Mouse (Mus musculus) liver, adult (tissue): Measurements from ENCODE around the gene Golph3l.

Experiments used
- GATA4 ChIP-seq: IDR thresholded peaks from 2 replicates; pipeline ENCODE4 v1.6.1; 2014; ENCODE audit warnings: mild to moderate bottlenecking, low read length; ENCODE audit not compliant: insufficient replicate concordance

The Golph3l gene

DNA sequence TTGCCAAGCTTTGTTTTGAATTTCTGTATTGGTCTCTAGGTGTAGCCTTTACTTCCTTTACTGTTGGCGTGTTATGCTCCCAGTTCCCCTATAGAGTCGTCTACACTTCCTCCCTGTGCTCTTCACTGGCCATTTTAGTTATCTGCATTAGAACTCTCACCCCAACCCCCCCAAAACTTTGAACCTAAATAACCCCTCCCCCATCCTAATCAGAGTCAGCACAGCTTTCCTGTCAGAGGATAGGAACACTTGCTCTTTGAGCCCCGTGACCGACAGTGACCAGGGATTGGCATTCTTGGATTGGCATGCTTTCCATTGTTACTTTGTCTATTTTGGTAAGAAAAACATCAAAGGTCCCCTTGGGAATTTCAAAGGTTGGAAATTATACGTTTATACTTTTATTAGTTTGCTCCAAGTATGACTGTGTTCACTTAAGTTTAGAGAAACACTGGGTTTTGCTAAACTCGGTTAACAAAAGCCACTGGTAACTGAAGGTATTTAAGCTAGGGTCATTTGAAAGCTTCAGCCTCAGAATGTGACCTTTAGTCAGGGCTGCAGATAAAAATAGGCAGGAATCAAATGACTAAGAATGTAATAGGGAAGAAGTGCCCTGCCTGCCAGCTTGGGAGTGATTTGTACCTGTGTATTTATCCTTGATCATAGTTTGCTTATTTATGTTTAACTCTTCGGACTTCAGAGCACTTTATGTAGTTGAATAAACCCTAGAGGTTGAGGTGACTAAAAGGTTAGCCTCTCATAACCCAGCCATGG is 73.4 kb downstream of the Golph3l start:
- TF ChIP-seq GATA4 = peak; percentile 77; the same call in 1 of the 2 replicates

DNA sequence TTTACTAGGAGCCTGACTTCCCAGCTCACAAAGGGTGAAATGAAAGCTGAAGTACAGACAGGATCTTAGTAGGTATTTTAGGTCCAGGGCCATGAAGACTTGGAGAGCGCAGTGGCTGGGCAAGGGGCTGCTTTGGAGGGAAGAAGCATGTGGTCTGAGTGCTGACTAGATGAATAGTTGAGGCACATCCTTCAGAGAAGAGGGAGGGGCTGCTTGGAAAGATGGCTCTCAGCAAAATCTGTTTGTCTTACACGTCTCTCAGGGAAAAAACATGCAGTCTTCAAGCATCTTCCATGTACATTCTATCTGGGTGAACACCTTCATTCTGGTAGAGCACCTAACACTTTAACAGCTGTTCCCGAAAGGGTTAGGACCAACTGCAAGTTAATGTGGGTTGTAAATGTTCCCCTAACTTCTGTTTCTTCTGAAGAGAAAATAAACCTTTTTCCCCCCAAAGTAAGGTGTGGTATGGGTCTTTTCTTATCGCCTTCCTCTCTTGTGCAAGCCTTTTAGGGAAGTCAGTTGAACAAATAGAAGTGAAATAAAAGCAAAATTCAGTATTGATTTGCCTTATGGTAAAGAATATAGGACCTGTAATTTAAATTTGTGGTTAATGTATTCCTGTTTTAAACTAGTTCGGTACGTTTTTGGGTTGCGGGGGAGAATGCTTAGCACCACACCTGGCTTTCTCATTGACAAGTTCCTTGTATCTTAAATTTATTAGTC is 74.2 kb downstream of the Golph3l start:
- TF ChIP-seq GATA4 = no peak

DNA sequence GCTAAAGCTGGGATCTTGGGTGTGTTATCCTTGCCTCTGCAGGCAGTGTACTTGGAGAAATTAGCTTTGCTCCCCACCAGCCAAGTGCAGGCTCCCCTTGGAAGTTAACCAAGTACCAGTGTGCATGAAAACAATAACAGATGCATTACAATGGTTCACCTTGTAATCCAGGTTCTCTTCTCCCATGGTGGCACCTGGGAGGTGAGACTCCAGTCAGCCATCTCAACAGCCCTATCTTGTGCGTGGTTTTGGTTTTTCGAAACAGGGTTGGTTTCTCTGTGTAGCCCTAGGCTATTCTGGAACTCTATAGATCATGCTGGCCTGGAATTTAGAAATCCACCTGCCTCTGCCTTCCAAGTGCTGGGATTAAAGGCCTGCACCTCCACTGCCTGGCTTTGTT is 74.8 kb downstream of the Golph3l start:
- TF ChIP-seq GATA4 = no peak

DNA sequence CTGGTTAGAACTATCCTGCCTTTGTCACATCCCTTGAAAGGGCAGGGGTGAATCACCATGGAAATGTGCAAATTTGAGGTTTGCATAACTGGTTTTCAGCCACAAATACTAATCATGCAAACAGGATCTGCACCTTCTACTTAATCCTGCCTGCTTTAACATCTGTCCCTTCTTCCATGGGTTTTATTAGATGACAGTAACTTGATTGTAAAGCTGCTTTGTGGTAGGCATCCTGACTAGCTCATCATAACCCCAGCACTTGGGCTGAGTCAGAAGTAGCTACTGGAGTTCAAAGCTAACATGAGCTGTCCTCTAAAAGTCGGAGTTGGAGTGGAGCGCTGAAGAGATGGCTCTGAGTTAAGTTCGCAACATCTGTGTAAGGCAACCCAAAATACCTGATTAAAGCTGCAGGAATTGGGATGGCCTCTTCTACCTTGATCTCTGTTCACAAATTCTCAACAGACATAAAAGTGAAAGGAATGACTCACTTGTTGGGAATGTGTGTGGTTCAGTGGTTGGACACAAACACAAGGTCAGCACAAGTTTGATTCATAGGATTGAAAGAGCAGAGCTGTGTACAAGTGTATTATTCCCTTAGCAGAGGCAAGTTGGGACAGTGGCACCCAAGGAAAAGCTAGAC is 75.4 kb downstream of the Golph3l start:
- no peak for TF ChIP-seq GATA4

DNA sequence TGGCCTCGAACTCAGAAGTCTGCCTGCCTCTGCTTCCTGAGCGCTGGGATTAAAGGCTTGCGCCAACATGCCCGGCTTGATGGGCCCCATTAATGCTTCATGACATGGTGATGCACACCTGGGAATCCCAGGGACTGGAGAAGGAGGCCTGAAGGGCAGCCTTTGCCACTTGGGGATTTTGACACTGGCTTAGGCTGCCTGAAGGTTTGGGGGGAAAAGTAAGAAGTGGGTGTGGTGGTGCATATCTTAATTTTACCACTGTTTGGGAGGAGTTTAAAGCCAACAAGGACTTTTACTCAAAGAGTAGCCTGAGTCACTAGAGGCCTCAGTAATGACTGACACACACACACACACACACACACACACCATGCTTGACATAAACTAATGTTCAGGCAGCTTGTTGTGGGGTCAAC is 76.2 kb downstream of the Golph3l start:
- TF ChIP-seq GATA4 = no peak

DNA sequence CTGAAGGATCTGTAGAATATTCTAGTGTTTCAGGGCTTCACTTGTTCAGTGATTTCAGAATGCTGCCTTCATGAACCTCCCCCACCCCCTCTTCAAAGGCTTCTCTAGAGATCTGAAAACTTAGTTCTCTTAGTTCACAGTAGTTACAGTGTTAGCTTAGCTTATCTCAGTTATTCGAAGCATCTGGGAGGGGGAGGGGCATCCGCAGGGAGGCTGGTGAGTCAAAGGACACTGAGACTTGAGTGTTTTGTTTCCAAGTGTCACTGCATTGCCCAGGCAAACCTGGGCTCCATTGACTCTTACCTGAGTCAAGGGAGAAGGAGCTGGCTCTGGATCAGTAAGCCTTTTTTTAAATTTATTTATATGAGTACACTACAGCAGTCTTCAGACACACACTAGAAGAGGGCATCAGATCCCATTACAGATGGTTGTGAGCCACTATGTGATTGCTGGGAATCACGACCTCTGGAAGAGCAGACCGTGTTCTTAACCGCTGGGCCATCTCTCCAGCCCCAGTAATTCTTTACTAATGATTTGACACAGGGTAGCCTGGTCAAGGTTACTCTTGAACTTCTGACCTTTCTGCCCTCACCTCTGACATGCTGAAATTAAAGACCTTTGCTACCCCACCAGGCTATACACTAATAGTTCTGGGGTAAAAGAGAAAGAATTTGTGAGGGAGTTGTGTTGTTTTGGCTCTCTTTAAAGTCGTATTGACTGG is 77.5 kb downstream of the Golph3l start:
- TF ChIP-seq GATA4 = peak; percentile 64; the same call in 1 of the 2 replicates

DNA sequence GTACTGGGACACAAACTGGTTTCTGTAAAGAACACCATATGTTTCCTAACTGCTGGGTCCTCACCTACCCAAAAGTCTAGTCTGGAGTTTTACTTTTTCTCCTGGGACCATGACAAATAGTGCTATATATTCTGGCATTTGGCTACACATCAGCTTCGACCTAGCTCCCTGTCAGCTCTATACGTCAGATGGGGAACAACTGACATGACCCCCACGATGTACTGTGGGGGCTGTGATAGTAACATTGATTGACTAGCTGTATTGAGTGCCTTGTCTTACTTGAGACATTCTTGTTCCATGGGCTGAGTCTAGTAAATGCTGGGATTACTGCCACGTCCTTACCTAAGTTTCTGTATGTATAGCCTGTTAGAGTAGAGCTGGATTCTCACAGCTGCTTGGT is 78.8 kb downstream of the Golph3l start:
- TF ChIP-seq GATA4 = no peak

DNA sequence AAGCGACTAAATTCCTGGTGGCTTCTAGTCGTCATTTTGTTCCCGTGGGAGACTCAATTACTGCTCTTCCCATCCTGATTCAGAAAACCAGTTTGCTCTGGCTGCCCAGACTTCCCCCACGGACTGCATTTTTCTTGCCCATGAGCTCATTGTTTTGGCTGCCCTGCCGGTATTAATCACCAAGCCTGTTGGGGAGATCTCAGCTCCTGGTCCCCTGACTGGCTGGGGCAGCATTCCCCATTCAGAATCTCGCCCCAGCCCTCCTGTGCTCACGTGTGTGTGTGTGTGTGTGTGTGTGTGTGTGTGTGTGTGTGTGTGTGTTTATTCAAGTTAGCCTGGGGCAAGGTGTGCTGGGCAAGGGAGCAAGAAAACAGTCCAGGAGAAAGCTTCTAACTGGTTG is 79.3 kb downstream of the Golph3l start:
- TF ChIP-seq GATA4 = no peak
